Mouse (Mus musculus): ENCODE results near the gene Rnf123. TPM values are rescaled to one million over a fixed set of nuclear protein-coding genes. Genes with fewer than 3 reads are reported as not detected.
A peak's percentile ranks its signal among the peaks of the same experiment; 100 is the strongest.

Rnf123 gene
- polyA plus RNA-seq, 2 experiments from 2014 or later, result 49.9 to 75.8 TPM

DNA sequence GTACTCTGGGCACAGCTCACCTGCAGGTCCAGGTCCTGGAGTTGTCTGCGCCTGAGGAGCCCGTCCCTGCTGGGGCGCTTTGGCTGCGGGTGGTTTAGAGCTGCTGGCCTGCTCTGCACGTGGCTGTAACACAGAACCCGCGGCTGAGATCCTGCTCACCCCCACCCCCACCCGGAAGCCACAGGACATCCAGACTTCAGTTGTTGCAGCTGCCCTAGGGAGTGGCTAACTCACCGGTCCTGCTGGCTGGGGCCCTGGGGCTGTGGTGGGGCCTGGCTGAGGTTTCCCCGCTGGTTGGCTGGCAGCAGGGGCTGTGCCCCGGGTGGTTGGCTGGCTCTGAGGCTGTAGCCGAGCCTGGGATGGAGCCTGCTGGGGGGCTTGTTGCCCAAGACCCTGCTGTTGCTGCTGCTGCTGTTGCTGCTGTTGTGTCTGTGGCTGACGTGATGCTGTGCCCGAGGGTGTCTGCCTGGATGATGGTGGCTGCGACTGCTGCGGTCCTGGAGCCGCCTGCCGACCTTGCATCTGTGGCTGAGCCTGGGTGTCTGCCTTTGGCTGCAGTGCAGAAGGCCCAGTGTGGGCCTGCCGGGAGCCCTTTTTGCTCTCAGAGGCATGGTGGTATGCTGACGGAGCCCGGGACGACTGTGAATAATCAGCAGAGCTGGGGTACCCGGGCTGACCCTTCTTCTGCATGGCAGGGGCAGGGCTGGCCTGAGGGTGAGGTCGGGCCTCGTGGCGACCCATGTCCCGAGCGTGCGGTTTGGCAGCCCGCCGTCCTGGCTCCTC lies 21.8 kb upstream of the Rnf123 start:
- peak; percentile 83 for ATAC-seq

GRCm38 (mm10) chr9:108099619-108100018 lies 16.5 kb upstream of the Rnf123 start:
- no peak for ATAC-seq

DNA sequence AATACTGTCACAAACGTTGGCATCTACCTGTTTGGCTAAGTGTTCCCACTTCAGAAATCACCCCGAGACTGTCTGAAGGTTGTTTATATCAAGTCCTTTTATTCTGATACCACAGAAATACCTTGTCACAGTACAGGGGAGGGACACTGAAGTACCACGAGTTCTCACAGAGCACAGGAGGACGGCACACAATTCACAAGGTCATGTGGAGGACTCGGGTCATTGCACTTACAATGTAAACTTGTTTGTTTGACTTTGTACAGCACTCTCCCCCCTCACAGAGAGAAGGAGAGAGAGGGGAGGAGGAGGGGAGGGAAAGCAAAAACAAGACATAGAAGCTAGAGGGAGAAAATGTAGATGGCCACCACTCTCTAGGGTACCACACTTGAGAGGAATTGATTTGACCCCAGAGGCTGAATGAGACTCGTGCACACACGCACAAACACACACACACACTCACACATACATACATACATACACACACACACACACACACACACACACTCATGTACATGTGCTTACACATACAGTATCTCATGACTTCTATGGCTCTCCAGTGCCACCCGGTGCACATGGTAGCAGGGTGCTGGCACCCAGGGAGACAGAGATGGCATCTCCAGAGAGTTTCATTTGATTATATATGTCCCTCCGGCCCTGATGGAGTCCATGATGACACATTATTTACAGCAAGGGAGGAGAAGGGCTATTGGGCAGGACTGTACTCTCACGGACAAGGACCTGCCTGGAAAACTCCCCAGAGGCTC lies 13.0 kb upstream of the Rnf123 start:
- no peak for ATAC-seq

DNA sequence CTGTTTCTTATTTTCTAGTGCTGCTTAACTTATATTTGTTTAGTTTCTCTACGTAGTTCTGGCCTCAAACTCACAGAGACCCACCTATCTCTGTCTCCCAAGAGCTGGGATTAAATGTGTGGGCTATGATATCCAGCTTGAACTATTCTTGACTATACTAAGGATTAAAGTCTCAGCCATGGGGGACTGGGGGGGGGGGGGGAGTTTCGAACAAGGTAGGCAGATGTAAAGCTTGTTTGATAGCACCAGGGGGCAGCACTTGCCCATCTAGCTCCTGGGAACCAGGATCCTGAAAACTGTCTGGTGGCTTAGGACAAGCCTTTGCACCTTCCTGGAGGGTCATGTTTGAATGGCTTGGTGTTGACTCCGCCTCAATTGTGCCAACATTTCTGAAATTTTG lies 12.4 kb upstream of the Rnf123 start:
- no peak for ATAC-seq

DNA sequence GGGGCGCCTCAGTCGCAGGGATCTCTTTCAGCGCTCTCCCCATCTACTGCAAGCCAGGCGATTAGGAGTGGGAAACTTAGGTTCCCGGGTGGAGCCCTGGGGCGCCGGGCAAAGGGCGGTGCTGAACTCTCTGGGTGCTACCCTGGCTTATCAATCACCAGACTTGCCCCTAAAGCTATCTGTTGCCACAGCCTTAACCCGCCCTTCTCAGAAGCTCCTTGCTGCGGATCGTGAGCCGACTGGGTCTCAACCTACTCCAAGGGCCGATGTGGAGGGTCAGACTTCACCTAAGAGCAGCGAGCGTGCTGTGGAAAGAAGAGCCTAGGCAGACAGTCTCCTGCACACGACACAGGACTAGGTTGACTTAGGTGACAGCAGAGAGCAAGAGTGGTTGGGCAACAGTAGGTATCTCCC lies 11.9 kb upstream of the Rnf123 start:
- no peak for ATAC-seq

DNA sequence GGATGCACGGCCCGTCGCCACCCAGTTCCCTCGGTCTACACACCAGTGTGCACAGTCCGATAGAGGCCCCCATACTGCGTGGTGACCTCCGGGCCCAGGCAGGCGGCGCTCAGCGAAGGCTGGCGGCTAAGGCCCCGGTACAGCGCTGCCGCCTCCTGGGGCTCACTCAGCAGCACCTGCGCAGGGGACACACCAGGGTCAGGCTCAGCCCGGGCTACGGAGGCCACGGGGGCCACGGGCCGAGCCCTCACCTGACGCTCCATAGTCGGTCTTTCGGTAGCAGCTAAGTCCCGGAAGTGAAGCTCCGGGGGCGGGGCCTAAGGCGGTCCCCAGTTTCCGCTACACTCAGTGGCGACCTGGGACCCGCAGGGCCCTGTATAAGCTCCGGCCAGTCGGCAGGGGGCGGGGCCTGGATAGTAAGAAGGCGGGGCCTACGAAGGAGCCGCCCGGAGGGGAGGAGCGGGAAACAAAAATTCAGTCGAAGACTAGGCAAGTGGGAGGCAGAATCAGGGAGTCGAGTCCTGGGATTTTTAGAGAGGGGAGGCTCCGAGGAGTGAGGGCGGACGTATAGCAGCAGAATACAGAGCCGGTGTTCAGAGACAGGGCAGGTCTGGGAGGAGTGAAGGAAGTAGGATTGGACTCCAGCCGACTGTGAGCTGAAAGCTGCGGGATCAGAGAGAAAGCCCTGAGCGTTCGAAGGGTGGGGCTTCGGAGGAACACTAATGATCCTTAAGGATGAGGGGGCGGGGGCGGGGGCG lies 11.2 kb upstream of the Rnf123 start, which contains the start of gene Apeh:
Apeh (minus strand) TSS at position 423 of the 758 bp plus-strand sequence.
- peak; percentile 94 for ATAC-seq

GRCm38 (mm10) chr9:108093586-108093985 lies 10.4 kb upstream of the Rnf123 start:
- no peak for ATAC-seq

GRCm38 (mm10) chr9:108090611-108091120 lies 7.5 kb upstream of the Rnf123 start:
- no peak for ATAC-seq

DNA sequence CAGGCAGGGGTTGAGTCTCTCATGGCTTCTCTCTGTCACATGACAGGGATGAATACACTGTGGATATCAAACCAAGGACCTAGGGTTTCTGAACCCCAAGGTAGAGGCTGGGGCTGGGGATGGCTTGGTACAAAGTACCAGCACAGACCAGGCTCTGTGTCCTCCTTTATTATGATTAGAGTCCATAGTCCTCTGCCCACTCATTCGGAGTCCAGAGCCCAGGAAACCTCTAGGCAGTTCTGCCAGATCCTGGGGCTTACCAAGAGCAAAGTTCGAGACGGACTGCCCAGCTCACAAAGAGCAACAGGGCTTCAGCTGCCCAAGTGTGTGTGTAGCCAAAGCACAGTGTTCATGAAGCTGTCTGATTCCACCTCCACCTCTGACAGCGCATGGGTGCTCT lies 2.1 kb upstream of the Rnf123 start:
- no peak for ATAC-seq

DNA sequence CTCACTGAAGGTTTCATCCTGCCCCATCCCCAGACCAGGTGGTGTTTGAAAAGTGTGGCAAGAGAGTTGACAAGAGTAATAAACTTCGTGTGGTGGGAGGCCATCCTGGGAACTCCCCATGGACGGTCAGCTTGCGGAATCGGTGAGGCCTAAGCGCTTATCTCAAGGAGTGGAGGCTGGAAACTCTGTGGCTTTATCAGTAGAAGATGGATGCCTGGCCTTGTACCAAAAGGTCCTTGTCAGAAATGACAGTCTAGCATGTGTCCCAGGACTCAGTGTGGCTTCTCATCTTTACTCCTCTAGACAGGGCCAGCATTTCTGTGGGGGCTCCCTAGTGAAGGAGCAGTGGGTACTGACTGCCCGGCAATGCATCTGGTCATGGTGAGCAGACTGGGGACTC lies 415 bp upstream of the Rnf123 start:
- no peak for ATAC-seq

GRCm38 (mm10) chr9:108082549-108082948 lies 597 bp downstream of the Rnf123 start:
- ATAC-seq, result no peak

- ATAC-seq, result no peak
Measured at GRCm38 (mm10) chr9:108080168-108080567, 3.0 kb downstream of the Rnf123 start, which contains the start of gene Mst1. TSS of gene Mst1 (plus strand) at chr9:108080436.

DNA sequence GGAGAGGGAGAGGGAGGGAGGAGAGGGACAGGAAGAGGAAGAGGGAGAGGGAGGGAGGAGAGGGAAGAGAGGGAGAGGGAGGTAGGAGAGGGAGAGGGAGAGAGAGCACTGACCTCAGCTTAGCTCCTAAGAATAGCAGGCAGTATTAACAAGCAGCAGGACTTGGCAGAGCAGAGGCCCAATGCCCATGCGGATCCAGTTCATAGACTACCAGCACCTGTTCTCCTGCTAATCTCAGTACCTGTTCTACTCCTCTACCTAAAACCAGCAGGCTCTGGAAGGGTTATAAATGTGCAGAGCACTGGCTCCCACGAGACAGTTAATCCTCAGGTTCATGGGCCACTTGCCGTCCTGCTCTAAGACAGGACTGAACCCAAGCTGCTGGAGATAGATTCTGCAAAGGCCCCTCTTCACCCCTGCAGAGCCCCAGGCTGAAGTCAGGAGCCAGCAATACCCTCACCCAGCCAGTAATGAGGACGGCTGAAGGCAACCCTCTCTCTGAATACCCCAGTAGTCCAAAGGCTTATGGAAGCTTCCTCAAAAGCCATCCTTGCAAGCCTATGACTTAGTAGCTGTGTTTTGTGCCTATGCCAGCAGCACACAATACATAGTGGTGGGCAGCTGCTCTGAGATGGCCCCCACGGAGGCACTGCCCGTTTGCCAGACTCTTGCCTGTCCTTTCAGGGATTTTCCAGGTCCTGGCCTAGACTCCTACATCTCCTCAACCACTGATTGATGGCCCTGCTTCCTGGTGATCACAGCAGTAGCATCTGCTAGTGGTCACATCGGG lies 9.8 kb downstream of the Rnf123 start:
- no peak for ATAC-seq

- no peak for ATAC-seq
Measured at GRCm38 (mm10) chr9:108072481-108072924, 10.6 kb downstream of the Rnf123 start.

GRCm38 (mm10) chr9:108071801-108072200 lies 11.3 kb downstream of the Rnf123 start:
- ATAC-seq, result no peak

DNA sequence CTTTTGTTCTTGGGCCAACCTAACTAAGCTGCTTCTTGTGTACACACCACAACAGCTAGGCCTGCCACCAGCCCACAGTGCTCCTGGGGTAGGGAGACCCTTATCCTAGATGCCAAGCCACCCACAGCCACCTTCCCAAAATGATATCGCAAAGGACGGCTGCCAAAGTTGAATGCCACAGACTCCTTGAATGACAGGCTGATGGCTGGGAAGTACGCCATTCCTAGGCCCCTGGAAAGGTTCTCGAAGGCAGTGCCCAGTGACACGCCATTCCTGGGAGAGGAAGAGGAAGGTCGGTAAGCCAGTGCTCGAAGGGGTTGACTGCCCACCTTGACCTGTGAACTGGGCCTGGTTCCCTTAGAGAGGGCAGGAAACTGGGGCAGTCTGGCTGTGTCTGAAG lies 13.6 kb downstream of the Rnf123 start:
- ATAC-seq, result no peak

DNA sequence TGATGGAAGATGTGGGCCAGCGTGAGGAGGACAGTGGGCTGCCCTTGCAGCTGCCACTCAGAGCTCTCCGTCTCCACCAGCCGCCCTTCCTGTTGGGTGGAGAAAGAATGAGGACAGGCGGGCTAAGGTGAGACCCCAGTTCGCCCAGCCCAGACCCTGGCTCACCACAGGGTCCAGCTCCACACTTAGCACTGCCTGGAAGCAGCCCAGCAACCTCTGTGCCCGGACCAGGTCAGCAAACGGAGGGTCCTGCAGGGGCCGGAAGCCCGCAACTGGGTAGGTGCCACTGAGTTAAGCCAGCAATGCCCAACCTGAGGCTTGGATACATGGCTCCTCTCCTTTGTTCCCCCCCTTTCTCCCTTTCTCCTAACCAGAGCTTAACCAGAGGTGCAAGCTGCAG lies 14.1 kb downstream of the Rnf123 start:
- ATAC-seq, result no peak

DNA sequence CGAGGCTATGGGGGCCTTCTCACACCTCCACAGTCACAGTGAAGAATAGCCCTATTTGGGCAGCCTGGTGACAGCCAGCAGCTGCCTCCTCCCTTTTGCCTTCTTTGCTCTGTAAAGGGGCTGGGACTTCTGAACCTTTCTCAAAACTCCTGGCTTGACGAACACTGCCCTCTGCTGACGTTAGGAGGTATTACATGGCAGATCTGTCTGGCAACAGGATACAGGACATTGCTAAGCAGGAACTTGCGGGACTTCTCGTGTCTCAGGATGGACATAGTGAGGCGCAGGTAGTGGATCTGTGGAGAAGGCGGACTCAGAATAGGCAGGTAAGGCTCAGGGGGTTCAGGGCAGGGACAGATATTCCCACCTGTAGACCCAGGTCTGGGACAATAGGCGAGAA lies 15.2 kb downstream of the Rnf123 start:
- no peak for ATAC-seq

DNA sequence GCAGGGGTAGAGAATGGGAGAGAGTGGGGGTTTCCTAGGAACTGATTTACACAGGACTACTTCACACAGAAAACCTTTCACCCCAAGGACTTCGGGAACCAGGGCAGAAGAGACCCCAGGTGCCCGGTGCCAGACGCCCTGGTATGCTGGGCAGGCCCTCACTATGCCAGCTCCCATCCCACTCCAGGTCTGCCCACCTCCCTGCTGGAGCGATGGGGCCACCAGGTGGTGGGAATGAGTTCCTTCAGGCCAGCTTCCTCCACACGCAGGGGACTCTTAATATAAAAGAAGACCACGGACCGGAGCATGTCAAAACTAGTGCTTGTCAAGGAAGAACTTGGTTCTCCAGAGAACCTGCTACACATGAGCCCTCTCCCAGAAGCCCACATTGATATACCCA lies 15.9 kb downstream of the Rnf123 start:
- no peak for ATAC-seq

DNA sequence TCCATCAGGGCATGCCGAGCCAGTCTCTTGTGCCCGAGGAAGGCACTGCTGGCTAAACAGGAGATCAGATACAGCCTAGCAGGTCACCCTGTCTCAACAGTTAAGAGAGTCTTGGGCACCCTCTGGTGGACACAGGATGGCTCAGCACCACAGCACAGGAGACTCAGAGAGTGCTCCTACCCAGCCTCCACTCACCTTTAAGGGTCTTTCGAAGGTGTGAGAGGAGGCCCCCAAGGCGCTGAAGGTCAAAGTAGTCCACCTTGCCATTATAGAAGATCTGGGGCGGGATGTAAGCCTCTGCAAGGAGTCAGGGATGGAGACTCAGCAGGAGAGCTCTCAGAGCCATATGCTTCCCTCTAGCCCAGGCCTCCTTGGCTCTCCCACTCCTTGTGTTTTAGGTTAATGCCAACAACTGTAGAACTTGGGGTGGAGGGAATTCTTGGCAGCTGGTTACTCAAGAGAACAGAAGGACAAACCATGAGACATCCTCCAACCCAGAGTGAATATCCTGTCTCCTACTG lies 17.6 kb downstream of the Rnf123 start:
- no peak for ATAC-seq

DNA sequence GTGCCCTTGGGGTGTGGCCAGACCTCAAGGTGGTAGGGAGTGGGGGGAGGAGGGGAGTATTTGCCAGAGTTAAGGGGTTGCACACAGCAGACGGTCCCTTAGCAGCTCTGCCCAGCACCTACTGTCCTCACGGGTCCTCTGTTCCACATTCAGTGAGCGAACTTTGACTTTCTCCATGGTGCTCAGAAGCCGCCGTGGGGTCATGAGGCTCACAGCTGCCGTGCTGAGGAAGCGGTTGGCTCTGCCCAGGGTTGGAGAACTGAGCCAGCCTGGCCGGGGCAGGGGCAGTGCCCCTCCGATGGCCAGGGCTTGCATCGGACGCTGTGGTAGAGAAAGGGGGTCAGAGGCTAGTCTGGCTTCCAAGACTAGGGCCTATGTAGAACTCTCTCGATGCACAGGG lies 19.8 kb downstream of the Rnf123 start:
- no peak for ATAC-seq

- no peak for ATAC-seq
Measured at GRCm38 (mm10) chr9:108062142-108062541, 21.0 kb downstream of the Rnf123 start.
